Mouse (Mus musculus): ENCODE measurements around the gene Vps13c. TPM values are rescaled to one million over a fixed set of nuclear protein-coding genes. Genes with fewer than 3 reads are reported as not detected.

Gene Vps13c
- polyA plus RNA-seq, 1 experiment from 2014 or later, result 6.6 TPM

DNA sequence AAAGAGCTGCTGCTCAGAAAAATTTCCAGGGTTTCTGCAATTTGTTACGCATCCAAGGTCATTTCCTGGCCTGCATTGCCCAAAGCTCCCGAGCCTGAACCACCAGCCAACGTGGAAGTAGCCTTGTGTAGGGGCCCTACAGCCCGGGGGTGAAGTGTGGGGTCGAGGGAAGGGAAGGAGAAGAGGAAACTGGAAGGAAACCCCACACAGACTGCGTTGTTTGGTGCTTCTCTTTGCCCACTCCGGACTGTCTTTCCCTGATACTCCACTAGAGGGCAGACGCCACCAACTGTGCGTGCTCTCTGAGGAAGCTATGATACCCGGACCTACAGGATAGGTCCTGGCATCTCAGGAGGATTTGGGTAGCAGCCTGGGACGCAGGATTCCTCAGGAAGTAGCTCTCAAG lies 174.8 kb downstream of the Vps13c start:
- H3K9me3 ChIP-seq (ENCODE audit: low read depth, low read length), result no peaks in the 10 kb centered on the region
- no peak overlapping the region for H3K27ac ChIP-seq (ENCODE audit: low read depth)
- H3K36me3 ChIP-seq (ENCODE audit: insufficient read depth), result no peaks in the 10 kb centered on the region
- H3K27me3 ChIP-seq (ENCODE audit: insufficient read depth, low read length), result 0 out of 2 replicates have a peak, but pooled peaks cover 4% of the 10 kb centered on the region
- no peaks in the 10 kb centered on the region for H3K4me1 ChIP-seq (ENCODE audit: insufficient read depth)
- H3K9ac ChIP-seq, result no peak overlapping the region
- peak; percentile 91 for DNase-seq
- 8% methylated on average over 11 of the region's 11 CpGs for WGBS
- peak; percentile 70; the same call in 1 of the 2 replicates for ATAC-seq (ENCODE audit: insufficient read depth)
- peak; percentile 98 for TF ChIP-seq CTCF (IDR thresholded peaks at IDR 0.05; ENCODE audit: low read depth)
- H3K4me3 ChIP-seq (ENCODE audit: low read depth, low read length), result no peak overlapping the region
- H3K4me2 ChIP-seq, result no peak overlapping the region

DNA sequence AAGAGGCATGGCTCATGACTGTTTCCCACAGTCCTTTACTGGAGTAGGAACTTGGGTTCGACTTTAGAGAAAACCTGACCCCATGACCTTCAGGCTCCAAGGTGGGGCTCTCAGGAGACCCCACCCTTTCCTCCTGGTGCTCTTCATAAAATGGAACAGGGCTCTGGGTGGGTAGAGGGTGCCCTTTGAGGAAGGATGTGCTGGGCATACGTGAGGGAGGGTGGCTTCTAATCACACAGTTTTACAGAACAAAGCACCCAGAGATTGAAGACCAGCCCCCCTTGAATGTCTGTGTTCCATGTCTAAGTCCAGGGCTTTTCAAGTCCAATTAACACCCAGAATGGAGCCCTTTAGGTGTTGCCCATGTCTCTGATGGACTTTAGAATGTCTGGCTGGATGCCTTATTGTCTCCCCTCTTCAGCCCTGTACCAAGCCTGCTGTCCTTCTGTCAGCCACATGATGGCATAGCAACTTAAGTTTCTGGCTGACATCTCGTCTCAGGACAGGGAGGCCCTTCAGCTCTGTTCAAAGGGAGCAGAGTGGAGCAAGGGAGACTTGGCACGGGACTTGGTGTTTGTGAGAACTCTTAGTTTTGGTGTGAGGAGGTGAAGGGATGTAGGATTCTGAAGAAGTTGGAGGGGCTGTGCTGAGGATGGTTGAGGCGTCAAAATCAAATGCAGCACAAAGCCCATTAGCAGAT lies 176.2 kb downstream of the Vps13c start:
- ATAC-seq (ENCODE audit: insufficient read depth) (peak; percentile 81), DNase-seq (peak; percentile 85)
- 46% methylated on average over 5 of the region's 5 CpGs for WGBS
- peak; percentile 87 for TF ChIP-seq CTCF (IDR thresholded peaks at IDR 0.05; ENCODE audit: low read depth)
- Histone ChIP-seq H3K27ac (ENCODE audit: low read depth) (no peak overlapping the region), H3K9me3 (ENCODE audit: low read depth, low read length) (no peaks in the 10 kb centered on the region), H3K4me3 (ENCODE audit: low read depth, low read length) (no peak overlapping the region), H3K27me3 (ENCODE audit: insufficient read depth, low read length) (0 out of 2 replicates have a peak, but pooled peaks cover 4% of the 10 kb centered on the region), H3K36me3 (ENCODE audit: insufficient read depth) (no peaks in the 10 kb centered on the region), H3K9ac (no peak overlapping the region), H3K4me1 (ENCODE audit: insufficient read depth) (no peaks in the 10 kb centered on the region), H3K4me2 (no peak overlapping the region)

DNA sequence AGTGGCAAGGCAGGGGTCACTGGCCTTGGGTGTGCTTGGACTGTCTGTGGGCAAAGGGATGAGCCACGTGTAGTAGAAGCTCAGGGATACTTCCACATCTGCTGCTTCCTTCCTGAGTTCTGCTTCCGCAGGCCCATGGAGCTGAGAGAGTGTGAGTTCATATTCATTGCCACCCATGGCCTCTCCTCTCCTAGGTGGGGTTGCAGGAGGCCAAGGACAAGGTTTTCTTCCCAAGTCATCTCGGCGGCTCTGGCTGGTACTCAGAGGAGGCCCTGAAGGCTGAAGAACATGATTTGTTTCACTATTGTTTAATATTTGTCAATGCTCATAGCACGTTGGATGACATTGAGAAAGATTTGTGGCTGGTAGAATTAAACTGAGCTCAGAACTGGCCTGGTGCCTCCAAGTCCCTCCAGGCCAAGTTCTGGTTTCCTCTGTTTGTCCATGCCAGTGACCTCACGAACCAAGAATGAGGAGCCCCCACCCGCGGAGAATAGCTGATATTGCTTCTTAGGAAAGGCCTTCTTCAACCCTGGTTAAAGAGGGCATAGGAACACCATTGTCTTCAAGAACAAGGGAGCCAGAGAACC lies 180.7 kb downstream of the Vps13c start:
- ATAC-seq (ENCODE audit: insufficient read depth) (no peak), DNase-seq (no peak)
- 71% methylated on average over 8 of the region's 8 CpGs for WGBS
- Histone ChIP-seq H3K4me2 (no peak overlapping the region), H3K4me3 (ENCODE audit: low read depth, low read length) (no peak overlapping the region), H3K4me1 (ENCODE audit: insufficient read depth) (0 out of 2 replicates have a peak, but pooled peaks cover 3% of the 10 kb centered on the region), H3K27me3 (ENCODE audit: insufficient read depth, low read length) (0 out of 2 replicates have a peak, but pooled peaks cover under 1% of the 10 kb centered on the region), H3K9me3 (ENCODE audit: low read depth, low read length) (no peaks in the 10 kb centered on the region), H3K27ac (ENCODE audit: low read depth) (no peak overlapping the region), H3K36me3 (ENCODE audit: insufficient read depth) (no peaks in the 10 kb centered on the region), H3K9ac (no peak overlapping the region)
- no peak for TF ChIP-seq CTCF (IDR thresholded peaks at IDR 0.05; ENCODE audit: low read depth)

DNA sequence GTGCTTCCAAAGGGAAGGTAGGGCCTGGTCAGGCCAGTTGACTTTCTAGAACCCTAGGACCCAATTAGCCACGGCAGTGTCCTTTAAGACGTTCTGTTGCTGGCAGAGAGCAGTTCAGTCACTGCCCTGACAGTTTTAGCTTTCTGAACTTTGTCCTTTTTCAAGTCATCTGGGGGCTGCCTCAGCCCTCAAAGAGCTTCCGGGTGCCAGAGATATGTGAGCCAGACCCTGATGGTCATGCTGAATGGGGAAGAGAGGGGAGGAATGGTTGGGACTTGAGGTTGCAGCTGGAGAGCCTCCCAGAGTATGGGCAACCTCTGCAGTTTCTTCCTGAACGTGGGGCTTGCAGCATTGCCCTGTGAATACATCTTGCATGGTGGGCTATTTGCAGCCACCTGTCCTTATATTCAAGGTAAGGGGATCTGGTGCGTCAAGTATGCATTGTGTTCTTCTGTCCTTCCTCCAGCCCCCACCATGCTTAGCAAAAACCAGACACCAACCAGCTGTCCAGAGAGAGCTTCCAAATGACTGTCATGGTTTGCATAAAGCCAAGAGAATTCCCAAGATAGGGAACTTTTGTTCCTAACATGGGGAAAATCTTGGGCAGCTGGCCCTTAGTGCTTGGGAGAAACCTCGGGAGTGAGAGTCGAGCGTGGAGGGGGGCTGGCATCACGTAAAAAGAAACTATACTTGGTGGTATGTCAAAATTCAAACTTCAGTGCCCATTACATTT lies 182.3 kb downstream of the Vps13c start:
- Histone ChIP-seq H3K27ac (ENCODE audit: low read depth) (no peak overlapping the region), H3K36me3 (ENCODE audit: insufficient read depth) (no peaks in the 10 kb centered on the region), H3K4me3 (ENCODE audit: low read depth, low read length) (no peak overlapping the region), H3K4me2 (no peak overlapping the region), H3K9me3 (ENCODE audit: low read depth, low read length) (no peaks in the 10 kb centered on the region), H3K27me3 (ENCODE audit: insufficient read depth, low read length) (no peaks in the 10 kb centered on the region), H3K9ac (no peak overlapping the region), H3K4me1 (ENCODE audit: insufficient read depth) (0 out of 2 replicates have a peak, but pooled peaks cover 3% of the 10 kb centered on the region)
- TF ChIP-seq CTCF (IDR thresholded peaks at IDR 0.05; ENCODE audit: low read depth), result no peak
- ATAC-seq (ENCODE audit: insufficient read depth) (no peak; the same call in 1 of the 2 replicates), DNase-seq (peak; percentile 17)
- 59% methylated on average over 9 of the region's 9 CpGs for WGBS

DNA sequence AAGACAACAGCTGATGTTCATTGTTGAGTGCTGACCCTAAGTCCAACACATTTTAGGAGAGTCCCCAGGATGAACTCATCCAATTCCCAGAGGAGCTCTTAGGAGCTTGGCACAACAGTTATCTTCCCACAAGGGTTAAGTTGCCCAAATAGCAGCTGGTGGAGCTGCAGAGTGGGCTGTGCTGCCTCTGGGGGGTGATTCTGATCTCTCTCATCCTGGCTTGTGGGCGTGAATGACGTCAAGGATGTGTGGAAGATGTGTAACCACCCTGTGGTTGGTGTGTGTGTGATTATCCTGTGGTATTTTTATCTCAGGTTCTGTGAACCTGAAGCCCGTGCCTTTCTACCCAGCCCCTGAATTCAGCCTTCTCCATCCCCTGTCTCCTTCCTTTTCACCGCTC lies 188.4 kb downstream of the Vps13c start:
- H3K4me3 ChIP-seq (ENCODE audit: low read depth, low read length), result no peak overlapping the region
- DNase-seq (no peak), ATAC-seq (ENCODE audit: insufficient read depth) (no peak)
- H3K4me2 ChIP-seq, result no peak overlapping the region
- H3K4me1 ChIP-seq (ENCODE audit: insufficient read depth), result no peaks in the 10 kb centered on the region
- H3K27me3 ChIP-seq (ENCODE audit: insufficient read depth, low read length), result no peaks in the 10 kb centered on the region
- H3K27ac ChIP-seq (ENCODE audit: low read depth), result no peak overlapping the region
- no peak overlapping the region for H3K9ac ChIP-seq
- H3K36me3 ChIP-seq (ENCODE audit: insufficient read depth), result no peaks in the 10 kb centered on the region
- 54% methylated on average over 4 of the region's 4 CpGs for WGBS
- TF ChIP-seq CTCF (IDR thresholded peaks at IDR 0.05; ENCODE audit: low read depth), result no peak
- no peaks in the 10 kb centered on the region for H3K9me3 ChIP-seq (ENCODE audit: low read depth, low read length)

DNA sequence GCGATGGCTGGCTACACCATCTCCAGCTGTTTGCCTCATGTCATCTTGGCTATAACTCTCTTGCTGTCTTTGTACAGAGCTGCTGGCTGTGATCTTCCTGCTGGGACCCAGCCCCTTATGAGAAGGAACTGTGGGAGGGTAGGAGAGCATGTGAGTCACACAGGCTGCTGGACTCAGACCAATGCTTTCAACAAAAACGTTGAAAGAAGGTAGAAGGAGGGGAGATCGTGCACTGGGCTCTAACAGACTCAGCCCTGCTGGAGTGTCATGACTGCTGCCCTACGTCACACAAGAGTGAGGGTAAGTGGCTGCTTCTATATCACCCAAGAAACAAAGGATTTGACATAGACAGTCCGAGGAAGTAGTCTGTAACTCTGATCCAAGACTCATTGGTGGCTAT lies 193.6 kb downstream of the Vps13c start:
- no peak for ATAC-seq (ENCODE audit: insufficient read depth)
- no peaks in the 10 kb centered on the region for H3K4me1 ChIP-seq (ENCODE audit: insufficient read depth)
- H3K4me3 ChIP-seq (ENCODE audit: low read depth, low read length), result no peak overlapping the region
- no peak for DNase-seq
- H3K36me3 ChIP-seq (ENCODE audit: insufficient read depth), result no peaks in the 10 kb centered on the region
- no peaks in the 10 kb centered on the region for H3K9me3 ChIP-seq (ENCODE audit: low read depth, low read length)
- H3K27ac ChIP-seq (ENCODE audit: low read depth), result no peak overlapping the region
- H3K27me3 ChIP-seq (ENCODE audit: insufficient read depth, low read length), result no peaks in the 10 kb centered on the region
- TF ChIP-seq CTCF (IDR thresholded peaks at IDR 0.05; ENCODE audit: low read depth), result no peak
- no peak overlapping the region for H3K9ac ChIP-seq
- 62% methylated on average over 5 of the region's 5 CpGs for WGBS
- H3K4me2 ChIP-seq, result no peak overlapping the region

Other genes with a start within 250 kb of the Vps13c start
- 1.1 and 1.7 TPM in 2 replicates for gene C2cd4b, start 81.0 kb upstream of the Vps13c start, polyA plus RNA-seq (2014; fragmentation: Nextera tagmentation; extraction: Ambion mirVana)
- 1.3 and 1.9 TPM in 2 replicates for gene C2cd4a, start 8.1 kb upstream of the Vps13c start, polyA plus RNA-seq (2014; fragmentation: Nextera tagmentation; extraction: Ambion mirVana)

Data from lung, embryonic 14.5 days (tissue).